Mouse (Mus musculus): ENCODE measurements at regions not wholly inside any gene's neighbourhood (a gene's known extent, or its start where the extent isn't known, plus 50 kb on each side); places are given as distances from the start of the nearest gene placed in this dataset.

GRCm38 (mm10) chr6:67158765-67159164 lies 79.2 kb upstream of the Serbp1 start:
- TF ChIP-seq CTCF (IDR thresholded peaks at IDR 0.05; ENCODE audit: low read depth) (peak; percentile 87), EP300 (IDR thresholded peaks at IDR 0.05; ENCODE audit: low read depth) (no peak)

All from heart, postnatal 0 days (tissue).